Mouse (Mus musculus) lung, postnatal 0 days (tissue): ENCODE measurements around the gene Hoxa2.

Experiments used
- CTCF ChIP-seq: IDR thresholded peaks from 2 replicates; pipeline ENCODE4 v1.5.1; 2016; ENCODE audit warnings: antibody characterized with exemption, mild to moderate bottlenecking
- EP300 ChIP-seq: IDR thresholded peaks from 2 replicates; pipeline ENCODE4 v1.6.1; 2016; ENCODE audit warnings: antibody characterized with exemption, mild to moderate bottlenecking, control low read depth

DNA sequence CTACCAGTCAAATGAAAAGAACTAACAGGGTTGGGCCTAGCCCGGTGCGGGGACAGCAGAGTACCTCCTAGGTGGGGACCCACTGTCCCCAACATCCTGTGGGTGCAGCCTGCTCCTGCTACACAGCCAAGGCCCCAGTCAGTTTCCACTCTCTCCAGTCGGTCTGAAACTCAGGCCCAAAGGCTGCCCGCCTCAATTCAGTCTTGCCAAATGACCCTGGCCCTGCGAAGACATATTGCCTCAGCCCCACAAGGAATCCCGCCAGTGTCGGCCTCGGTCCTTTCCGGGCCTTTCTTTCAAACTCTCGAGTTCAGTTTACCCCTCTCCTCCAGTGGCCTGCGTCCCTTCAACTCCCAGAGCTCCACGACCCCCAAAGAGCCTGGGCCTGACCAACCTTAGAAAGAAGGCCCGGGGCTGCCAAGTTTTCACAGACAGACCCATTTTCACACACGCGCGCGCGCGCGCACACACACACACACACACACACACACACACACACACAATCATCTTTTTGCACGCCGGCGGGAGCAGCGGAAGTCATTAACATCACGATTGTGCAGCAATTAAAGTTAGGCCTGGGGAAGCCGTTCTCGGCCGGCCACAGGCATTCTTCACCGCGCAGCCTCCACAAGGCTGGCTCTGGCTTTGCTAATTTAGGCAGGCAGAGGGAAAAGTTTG is 35.6 kb upstream of the Hoxa2 start:
- TF ChIP-seq EP300: no peak
- no peak for TF ChIP-seq CTCF
